Mouse (Mus musculus) liver, adult (tissue): Measurements from ENCODE around the gene Uncx.

Experiments used
- GATA4 ChIP-seq: IDR thresholded peaks from 2 replicates; pipeline ENCODE4 v1.6.1; 2014; ENCODE audit warnings: mild to moderate bottlenecking, low read length; ENCODE audit not compliant: insufficient replicate concordance

The Uncx gene

DNA sequence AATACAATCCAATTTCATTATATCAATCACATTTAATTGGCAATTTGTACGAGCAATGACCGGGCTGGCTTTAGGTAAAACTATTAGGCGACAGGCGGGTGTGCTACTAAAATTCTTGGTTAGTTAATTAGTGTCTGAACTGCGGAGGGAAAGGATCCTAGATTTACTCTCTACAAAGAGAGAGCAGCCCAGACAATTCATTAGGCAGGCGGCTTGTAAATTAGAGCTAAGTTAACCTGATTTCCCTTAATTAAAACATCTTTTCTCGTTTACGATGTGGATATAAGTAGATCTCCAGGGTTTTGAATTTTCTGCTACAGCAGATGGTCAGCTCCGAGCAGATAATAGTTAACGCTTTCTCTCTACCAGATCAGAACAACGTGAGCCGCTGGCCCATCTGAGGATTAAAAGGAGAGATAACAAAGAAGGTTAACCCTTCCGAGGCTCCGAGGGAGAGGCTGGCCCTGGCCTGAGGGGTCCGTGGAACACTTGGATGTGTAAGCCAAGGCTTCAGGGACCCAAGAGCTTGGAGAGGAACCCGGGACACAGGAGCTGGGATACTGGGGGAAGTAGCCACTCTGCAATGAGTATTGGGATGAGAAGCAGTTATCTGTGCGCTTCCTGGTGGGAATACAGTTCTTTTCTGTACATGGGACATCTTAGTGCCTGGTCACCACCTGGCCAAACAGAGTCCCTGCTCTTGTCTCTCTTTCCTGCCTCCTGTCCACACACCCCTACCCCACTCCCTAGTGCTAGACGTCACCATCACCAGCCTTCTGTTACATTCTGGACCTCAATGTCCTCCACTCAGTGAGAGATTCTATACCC, 6.2 kb upstream of the Uncx start:
- TF ChIP-seq GATA4: no peak

DNA sequence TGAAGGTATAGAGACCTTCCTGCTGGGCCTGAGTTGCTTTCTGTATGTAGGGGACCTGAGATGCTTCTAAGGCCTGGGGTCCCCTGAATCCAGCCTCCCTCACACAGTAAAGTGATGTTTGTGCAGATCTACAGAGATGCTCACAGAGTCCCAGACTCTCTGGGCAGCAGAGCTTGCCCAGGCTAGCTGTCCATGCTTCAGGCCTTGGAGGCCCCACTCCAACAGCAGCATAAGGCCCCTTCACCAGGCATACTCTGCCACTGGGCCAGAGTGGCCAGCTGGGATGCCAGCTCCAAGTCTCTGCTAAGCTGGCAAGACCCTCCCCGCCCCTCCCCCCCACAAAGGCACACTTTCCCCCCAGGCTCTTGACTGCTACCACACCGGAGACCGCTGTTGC, 5.6 kb upstream of the Uncx start:
- TF ChIP-seq GATA4: no peak

GRCm38 (mm10) chr5:139541151-139542042, 1.9 kb upstream of the Uncx start:
- TF ChIP-seq GATA4: no peak

DNA sequence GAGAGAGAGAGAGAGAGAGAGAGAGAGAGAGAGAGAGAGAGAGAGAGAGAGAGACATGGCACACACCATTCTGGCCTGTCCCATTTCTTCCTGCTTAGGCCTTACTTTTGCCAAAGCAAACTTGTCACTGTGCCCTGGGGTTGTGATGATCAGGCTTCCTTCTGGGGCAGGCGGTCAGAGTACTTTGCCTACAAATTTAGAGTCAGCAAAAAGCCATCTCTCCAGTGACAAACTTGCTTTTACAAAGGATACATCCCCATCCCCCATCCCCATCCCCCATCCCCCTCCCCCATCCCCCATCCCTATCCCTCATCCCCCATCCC, 1.3 kb upstream of the Uncx start:
- TF ChIP-seq GATA4: no peak

DNA sequence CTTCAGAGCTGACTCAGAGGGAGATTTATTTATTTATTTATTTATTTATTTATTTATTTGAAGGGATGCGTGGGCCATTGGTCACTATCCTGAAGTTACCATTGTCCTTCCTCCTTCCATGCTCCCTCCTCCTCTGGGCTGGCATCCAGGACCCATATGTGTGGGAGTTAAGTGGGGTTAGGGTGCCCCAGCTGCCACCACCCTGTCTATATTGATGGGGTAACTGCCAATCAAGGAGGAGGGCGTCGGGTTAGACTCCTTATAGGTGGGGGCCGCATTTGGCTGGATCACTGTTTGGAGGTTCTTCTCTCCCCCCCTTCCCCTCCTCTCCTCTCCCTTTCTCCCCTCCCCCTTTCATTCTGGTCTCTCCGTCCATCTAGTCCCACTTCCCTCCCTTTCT, 738 bp upstream of the Uncx start:
- no peak for TF ChIP-seq GATA4

DNA sequence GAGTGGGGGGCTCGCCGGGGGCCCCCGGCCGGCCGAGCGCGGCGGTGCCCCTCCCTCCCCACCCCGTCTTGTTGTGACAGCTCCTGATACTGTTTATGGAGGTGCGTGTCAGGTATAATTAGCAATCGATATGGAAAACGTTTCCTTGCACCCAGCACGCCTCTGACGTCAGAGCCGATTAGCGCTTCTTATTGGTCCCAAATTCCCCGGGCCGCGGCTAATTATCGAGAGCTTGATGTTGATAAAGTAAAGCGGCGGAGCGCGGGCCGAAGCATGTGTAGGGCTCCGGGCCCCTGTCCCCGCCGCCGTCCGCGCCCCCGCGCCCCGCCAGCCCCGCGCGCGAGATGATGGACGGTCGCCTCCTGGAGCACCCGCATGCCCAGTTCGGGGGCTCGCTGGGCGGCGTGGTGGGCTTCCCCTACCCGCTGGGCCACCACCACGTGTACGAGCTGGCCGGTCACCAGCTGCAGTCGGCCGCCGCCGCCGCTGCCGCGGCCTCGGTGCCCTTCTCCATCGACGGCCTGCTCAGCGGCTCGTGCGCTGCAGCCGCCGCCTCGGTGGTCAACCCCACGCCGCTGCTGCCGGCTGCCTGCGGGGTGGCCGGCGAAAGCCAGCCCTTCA, 466 bp downstream of the Uncx start:
- TF ChIP-seq GATA4: no peak

GRCm38 (mm10) chr5:139544271-139545135, 1.2 kb downstream of the Uncx start:
- no peak for TF ChIP-seq GATA4

GRCm38 (mm10) chr5:139545221-139545620, 1.9 kb downstream of the Uncx start:
- TF ChIP-seq GATA4: no peak

- TF ChIP-seq GATA4: no peak
Observed at GRCm38 (mm10) chr5:139545673-139546335, 2.5 kb downstream of the Uncx start.

DNA sequence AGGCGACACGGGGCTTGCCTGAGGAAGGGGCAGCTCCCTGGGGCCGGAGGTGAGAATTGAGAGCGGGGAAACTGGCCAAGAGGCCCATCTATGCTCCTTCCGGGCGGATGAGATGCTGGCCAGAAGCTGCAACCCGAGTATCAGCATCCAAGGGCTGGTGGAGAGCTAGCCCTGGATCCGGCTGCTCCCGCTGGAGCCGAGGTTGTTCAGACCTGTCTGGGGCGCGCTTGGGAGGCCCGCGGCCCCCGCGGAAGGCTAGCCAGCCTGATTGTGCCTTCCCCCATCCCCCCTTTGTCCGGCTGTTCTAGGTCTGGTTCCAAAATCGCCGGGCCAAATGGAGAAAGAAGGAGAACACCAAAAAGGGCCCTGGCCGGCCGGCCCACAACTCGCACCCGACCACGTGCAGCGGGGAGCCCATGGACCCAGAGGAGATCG, 3.1 kb downstream of the Uncx start:
- TF ChIP-seq GATA4: no peak

- no peak for TF ChIP-seq GATA4
Observed at GRCm38 (mm10) chr5:139546771-139547420, 3.6 kb downstream of the Uncx start.

DNA sequence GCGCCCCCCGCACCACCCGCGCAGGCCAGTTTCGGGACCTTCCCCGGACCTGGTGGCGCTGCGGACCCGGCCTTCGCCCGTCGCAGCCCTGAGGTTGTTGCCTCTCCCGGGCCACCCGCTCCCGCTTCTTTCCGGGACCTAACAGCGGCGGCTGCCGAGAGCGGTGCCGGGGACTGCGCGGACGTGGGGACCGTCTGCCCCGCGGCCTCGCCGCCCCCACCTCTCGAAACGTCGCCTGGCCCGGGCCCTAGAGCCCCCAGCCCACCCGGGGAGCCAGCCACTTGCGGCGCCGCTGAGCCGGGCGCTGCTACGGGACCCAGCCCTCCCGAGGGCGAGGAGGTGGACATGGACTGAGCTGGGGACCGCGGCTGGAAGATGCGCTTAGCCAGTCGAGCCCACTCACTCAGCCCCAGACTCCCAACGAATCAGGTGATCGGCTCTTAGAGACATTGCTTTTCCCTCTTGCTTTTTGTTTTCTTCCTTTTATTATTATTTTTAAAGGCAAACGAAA, 4.2 kb downstream of the Uncx start:
- no peak for TF ChIP-seq GATA4

DNA sequence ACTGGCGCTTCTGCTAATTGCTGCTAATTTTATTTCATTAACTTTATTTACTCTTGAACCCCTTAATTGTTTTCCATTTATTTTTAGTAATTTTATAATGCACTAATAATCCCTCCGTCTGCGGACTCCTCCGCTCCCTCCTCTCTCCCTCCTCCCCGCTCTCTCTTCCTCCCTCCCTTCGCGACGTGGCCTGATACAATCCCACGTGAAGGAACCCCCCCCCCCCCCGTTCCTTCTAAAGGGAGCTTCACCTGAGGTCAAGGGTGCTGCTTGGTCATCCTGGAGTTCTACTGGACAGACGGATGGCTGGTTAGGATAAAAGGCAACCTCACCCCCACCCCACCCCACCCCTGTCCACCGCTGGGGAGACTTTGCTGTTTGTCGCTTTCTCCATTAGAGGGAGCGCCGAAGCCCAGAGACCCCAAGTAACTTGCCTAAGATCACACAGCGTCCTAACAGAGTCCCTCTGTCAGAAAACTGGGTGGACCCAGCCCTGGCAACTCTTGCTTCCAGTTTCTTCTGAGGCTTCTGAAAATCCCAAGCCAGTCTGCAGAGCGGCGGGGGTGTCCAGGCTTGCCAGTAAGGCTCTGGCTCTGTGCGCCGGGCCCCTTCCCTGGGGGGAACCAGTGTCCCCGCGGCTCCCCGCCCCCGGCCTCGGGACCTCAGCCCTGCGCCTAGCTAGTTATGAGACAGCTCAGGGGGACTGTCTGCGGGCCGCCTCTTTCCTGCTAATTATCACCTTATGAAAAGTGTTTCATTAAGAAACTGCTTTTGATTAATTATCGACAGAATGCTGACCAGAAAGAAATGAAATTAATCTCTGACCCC, 10.4 kb downstream of the Uncx start:
- no peak for TF ChIP-seq GATA4
